Mouse (Mus musculus) MEL (cell line): ENCODE data around the gene Ovol1.

Source experiments
- GATA1 ChIP-seq: IDR thresholded peaks from 2 replicates; pipeline ENCODE4 v1.6.1; 2011; ENCODE audit warnings: low read depth, low read length, improper control_type of control experiment
- POLR2A ChIP-seq, 2 experiments: IDR thresholded peaks; 2 replicates each; pipeline ENCODE4 v1.6.1; 2011 to 2012; ENCODE audit warnings: low read length in 2 of 2, mild to moderate bottlenecking in 2 of 2, control low read depth in 1 of 2, improper control_type of control experiment in 1 of 2, low read depth in 1 of 2, moderate library complexity in 1 of 2; ENCODE audit not compliant: control insufficient read depth in 1 of 2, insufficient read depth in 1 of 2, poor library complexity in 1 of 2

DNA sequence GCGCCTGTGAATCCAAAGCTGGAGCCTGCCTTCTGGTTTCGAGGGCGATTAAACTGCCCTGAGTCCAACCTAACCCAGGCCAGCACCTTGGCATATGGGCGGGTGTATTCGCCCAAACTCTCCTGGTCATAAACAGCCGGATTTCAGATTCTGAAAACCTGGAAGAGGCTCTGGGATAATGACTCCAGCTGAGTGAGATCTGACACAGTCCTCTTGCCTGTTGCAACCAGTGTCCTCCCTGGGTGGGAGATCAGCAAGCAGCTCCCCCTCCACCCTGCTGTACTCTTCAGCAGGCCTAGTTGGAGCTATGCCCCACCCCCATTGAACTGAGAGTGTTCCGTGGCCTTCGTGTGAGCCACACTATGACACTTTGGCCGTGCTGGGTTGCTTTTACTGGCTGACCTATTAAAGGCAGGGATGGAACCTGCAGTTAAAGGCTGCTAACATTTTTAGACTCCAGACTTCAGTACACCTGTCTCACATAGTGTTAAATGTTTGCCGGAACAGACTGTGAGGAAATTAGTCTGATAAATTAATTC is 875 bp upstream of the Ovol1 start:
- TF ChIP-seq GATA1 (no peak), POLR2A (IDR thresholded peaks at IDR 0.05; ENCODE audit: control insufficient read depth in 1 of 2, insufficient read depth in 1 of 2, low read depth in 1 of 2, low read length in 2 of 2, poor library complexity in 1 of 2) (no peak)
